Mouse (Mus musculus) retina, postnatal 7 days (tissue): ENCODE data around the gene Usp46.

ENCODE experiments used
- DNase-seq: peaks from one replicate; pipeline ENCODE4 v3.0.0-alpha.2; 2012; ENCODE audit warnings: low read depth, low spot score

The Usp46 gene

DNA sequence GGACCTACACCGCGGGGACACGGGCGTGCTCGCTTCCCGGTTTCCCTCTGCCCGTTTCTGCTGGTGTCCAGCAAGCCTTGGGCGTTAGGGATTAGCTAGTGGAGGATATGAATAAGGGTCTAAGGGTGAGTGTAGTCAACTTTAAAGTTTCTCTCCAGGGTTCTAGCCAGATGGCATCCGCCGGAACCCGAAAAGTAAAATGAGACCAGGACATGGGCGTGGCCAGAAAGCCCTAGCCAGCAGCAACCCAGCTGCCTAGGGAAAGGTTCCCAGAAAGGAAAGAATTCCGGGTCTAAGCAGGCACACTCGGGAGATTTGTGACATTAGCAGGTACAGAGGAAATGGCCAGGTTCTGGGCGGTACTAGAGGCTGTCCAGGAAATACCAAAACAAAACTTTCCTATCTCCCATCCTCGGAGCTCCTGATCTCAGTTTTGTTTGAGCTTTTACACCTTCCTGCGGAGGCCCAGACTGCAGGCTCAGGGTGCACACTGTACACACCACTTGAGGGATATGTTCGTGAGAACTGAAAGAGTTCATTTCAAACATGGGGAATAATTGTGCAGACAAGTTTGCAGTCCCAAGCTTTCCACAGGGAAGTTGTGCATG lies 587 bp upstream of the Usp46 start:
- DNase-seq, result peak; percentile 9

DNA sequence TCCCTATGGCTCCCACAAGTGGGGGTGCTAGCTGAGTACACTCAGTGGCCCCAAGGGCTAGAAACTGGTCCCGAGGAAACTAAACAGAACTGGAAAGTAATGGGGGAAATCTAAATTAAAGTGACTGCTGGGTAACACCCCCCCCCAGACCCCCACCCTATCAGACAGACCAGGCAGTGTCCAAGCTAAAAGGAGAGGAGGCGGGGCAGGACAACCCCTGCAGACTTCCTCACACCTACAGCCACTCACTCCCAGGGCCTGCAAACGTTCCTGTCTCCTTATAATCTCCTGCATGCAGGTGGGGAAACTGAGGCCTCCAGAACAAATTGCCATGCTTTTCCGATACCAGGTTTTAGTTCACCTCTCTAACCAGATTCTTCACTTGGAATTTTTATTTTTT lies 885 bp downstream of the Usp46 start:
- no peak for DNase-seq

DNA sequence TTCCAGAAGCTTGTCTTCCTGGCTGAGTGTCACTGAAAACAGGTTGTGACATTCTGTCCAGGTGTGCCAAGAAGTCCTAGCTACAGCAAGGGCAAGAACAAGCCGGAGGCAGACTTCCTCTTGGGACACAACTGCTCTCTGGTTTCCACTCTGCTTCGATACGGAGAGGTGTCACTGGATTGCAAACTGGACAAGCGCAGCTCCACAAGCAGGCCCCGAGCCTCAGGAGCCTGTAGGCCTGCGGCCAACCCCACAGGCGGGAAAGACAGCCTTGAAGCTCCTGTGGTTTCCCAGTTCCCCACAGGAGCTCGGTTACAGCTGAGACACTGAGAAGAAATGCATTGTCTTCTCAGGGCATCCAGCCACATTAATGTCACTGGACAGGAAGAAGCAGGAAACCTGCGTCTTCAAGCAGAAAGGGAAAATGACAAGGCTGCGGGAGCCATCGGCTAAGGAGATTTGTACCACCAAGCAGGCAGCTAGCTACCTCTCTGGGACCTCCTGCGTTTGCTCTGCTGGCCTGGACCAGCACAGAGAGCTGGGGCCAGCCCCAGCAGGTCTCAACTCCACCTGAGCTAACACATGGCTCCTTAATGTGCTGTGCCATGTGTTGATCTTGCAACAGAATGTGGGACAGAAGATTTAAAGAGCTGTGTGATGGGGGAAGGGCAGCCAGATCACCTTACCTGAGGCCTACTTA lies 1.7 kb downstream of the Usp46 start:
- DNase-seq, result no peak

DNA sequence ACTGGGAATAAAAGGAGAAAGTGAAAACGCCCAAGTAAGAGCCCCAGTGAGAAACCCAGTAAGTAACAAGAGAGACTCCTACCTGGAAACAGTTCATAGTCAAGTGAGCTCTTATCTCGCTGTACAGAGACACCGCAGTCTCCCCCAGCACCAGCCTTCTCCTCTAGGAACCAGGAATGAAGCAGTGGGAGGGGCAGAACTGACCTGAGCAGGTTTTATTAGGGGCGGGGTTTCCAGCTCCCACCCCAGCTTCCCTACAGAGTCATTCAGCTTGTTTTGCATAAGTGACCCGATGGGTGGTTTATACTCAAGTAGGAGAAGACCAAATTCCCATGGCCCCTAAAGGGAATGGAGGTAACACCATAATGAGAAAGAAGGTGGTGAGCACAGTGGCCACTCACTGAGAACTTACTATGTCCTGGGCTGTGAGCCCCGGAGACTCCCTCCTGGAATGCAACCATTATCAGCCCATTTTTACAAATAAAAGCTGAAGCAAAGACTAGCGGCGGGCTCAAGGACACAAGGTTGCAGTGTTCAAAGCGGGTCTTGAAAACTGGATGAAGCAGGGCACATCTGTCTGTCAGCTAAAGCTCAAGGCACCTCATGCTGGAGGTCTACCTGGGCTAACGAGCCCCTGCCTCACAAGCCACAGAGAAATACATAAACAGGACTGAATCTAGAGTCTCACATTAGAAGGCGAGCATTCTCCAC lies 2.5 kb downstream of the Usp46 start:
- no peak for DNase-seq

DNA sequence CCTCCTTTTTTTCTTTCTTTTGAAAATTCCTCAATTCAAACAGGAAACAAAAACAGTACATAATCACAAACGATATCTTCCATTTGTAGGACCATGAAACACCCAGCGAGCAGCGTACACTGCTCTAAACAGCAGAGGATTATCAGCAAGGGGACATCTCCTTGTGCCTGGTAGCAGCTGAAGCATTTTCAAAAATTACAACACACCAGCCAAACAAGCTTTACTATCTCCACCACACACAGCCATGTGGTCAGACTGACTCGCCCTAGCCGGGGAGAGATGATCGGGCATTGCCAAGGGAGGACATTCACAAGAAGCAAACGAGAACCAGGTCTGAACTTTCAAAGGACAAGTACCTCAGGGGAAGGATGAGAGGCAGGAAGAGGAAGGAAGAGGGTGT lies 3.4 kb downstream of the Usp46 start:
- no peak for DNase-seq

DNA sequence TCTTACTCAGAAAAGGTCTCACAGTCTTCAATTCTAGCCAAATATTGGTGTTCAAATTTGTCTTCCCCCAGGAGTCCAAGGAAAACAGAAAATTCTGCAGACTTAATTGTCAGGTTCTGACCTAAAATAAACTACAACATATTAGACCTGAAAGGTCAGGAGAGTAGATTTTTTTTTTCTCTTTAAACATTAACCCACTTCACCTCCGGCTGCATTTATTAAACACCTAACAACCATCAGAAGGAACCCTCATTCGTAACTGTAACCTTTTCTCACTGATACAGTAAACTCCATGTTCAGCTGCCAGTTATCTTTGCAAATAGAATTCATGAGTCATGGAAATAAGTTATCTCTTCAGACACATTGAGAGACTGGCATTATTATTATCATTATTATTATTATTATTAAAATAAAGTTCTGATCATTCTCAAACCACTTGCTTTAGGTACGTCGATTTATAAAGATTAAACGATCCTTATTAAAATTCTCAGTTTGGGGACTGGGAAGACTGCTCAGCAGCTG lies 4.9 kb downstream of the Usp46 start:
- DNase-seq, result no peak

DNA sequence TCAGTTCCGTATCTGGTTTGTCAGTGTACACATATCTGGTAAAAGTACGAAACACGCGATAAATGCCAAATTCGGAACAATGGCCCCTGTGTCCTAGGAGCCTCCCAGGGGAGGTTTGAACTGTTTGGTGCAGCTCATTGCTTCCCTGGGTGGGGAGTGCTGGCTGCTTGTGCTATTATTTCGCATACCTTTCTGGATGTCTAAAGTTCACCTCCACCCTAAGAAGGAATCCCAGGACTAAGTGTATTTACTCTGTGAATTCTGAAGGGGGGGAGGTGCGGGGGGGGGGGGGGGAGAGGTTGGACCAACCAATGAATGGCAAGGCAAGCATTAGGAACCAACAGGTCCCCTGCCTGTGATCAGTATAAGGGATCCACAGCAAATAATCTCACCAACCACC lies 6.0 kb downstream of the Usp46 start:
- no peak for DNase-seq

DNA sequence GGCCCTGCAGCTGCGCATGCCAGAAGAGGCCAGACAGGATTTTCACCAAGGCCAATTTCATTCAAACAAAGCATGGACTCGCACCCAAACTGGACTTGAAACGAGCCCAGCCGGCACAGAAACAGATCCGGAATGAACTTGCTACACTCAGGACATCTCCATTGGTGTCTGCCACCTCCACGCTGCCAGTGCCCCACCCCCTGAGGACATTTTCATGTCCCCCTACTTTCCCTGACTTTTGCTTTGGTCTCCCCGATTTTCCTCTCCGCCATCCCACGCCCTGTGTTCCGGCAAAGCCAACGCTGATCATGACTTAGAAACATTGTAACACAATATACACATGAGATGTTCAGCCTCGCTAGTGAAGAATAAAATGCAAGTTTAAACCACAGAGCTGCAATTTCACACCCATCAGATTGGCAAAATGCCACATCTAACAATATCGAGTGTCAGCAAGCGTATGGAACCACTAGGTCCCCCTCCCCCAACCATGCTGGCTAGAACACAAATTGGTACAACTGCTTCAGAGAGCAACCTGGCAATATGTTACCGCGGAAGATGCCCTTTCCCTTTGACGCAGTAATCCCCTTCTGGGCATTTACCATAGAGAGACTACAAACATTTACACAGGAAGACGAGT lies 6.7 kb downstream of the Usp46 start:
- DNase-seq, result no peak

DNA sequence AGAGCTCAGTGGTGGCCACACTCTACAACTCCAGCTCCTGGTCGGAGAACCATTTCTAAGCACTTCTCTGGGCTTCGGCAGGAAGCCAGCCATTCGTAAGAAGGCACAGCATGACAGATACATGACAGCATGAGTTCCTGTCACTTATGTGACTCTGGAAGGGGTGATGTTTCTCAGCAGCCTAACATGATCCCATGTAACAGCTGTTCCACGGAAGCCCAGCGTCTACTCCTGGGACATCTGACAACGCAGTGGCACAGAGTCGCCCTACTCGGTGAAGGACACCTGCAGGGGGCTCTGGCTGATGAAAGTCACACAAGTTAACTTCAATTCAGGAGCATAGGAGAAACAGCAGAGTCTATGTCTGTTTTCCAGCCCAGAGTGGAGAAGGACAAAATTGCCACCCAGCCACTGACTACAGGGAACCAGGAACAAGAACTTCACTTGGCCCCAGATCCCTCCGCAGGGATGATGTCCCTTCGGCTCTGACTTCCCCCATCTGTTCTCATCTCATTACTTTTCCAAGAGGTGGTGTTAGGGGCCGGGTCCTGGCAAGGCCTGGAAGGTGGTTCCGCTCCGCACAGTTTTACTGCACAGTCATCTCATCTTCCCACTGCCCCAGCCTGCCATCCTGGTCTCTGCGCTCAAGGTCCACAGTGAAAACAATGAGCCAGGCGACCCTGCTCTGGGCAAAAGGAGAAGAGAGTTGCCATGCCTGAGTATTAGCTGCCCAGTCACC lies 15.9 kb downstream of the Usp46 start:
- no peak for DNase-seq

DNA sequence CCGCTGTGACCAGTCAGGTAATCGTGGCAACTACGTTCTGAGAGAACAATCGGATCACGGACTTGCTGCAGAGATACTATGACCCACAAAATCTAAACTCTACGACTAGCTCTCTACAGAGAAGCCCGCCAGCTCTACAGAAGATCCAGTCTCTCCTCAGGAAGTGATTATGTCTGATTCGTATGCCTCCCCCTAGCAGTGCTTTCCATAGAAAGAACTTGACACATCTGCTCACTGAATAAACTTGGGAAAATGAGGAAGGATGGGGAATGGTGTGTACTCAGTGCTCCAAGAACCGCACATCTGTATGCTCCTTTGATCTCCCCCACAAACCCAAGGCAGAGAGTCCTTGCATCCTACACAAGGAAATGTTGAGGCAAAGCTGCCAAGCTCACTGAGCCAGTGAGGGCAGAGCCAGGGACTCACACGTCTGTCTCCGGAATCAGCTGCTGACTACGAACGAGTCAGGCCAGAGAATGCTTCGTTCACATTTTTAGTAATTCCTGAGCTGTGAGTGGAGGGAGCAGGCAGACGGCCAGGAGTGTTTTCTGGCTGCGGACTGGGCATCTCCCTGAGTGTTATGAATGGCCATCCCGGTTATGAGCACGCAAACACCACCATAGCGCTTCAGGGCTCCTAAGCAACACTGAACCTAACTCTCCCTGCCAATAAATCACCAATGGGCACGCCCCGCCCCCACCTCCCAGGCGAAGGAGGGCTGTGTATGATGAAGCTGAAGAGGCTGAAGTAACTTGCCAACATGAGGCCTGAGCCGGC lies 16.6 kb downstream of the Usp46 start:
- DNase-seq, result no peak

DNA sequence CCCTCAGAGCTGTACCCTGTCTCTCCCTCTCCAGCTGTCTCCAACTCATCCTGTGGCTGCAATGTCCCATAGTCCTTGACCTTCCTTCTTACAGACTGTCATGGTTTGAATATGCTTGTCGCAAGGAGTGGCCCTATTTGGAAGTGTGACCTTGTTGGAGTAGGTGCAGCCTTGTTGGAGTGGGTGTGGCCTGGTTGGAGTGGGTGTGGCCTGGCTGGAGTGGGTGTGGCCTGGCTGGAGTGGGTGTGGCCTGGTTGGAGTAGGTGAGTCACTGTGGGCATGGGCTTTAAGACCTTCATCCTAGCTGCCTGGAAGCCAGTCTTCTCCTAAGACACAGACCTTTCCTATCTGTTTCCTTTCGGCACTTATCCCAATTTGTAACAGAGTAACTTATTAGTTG lies 17.3 kb downstream of the Usp46 start:
- no peak for DNase-seq

DNA sequence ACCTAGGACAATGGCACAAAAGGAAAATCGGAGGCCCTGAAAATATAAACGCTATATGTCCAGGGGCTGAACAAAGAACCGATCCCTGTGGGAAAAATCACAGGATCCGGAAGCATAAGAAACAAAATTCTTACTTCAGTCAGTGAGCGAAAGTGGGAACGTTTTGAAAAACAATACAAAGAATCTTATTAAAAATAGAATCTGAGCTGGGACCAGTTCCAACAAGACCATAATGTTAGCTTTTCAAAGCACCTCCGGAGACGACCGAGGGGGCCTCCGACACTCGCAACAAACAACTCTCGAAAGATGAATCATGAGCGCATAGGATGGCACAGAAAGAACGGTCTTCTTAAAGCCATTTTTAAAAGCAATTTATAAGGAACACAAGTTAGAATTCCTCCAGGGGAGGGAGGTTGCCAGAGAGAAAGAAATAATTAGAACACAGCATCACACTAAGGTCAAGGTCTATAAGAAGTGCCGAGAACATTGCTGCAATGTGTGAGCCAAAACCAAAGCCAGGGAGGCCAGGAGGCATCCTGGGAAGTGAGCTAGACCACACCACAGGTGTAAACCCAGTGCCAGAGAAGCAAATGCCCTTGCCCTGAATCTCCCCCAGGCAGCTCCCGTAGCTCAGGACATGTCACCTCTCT lies 19.3 kb downstream of the Usp46 start:
- no peak for DNase-seq

DNA sequence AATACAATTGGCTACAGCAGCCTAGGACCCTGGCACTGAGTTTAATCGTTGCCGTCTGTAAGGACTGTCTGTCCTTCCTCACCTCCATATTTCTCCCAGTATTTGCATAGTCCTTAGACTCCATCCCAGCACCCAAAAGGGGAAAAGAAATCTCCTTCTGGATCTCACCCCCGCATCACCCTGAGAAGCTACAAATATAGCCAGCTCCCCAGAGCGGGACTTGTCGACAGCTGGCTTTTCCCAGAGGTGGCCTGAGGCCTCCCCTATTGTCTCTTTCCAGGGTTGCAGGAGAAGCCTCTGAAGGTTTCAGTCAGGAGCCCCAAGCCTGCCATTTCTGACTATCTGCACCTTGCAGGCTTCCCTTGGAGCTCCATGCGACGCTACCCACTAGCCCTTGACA lies 23.6 kb downstream of the Usp46 start:
- no peak for DNase-seq

DNA sequence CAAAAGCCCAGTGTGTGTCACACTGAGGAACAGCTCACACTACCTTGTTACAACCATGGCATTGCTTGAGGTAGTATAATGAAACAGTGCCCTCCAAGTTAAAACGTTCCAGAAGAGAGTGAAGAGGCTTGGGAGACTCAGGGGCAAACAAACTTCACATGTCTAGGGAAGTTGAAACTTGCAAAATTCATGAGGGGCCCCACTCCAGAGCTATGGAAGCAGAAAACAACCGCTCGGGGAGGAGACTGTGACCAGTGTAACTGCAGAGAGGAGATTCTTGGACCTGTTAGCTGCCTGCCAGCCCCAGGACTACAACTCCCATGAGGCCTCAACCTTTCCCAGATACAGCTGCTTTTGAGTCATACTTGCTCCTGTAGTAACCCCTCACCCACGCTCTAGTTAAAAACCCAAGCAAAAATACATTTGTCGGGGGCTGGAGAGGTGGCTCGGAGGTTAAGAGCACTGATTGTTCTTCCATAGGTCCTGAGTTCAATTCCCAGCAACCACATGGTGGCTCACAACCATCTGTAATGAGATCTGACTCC lies 25.4 kb downstream of the Usp46 start:
- DNase-seq, result no peak

DNA sequence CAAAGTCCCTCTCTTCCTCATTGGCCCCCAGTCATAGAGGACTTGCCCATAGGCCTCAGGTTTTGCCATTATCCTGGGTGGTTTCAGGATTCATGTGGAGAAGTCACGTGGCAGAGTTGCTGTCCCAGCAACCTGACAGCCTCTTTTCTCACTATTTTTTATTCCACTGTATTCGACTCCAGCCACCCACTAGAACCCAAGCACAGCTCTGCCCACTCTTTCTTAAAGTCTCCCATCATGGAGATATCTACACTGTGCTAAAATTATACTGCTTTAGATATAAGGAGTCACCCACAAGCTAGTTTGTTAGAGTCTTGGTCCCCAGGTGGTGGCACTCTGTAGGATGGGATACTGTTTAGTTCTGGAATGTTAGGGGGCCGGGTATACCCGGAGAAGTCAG lies 27.7 kb downstream of the Usp46 start:
- no peak for DNase-seq

DNA sequence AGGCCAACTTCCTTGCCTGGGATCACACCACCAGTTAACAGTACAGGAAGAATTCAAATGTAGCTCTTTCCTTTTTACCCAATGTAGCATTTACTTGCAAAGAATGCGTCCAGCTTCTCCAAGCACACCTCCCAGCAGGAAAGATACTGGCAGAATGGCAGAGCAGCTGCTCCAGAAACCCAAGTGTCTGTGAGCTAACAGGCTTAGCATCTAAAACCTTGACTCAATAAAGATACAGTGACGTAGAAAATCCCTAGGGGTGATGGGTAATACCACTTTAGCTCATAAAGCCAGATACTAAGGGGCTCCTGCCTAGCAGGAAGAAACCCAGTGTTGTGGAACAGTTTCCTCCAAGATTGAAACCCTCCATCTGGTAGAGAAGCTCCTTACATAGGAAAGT lies 32.8 kb downstream of the Usp46 start:
- no peak for DNase-seq

DNA sequence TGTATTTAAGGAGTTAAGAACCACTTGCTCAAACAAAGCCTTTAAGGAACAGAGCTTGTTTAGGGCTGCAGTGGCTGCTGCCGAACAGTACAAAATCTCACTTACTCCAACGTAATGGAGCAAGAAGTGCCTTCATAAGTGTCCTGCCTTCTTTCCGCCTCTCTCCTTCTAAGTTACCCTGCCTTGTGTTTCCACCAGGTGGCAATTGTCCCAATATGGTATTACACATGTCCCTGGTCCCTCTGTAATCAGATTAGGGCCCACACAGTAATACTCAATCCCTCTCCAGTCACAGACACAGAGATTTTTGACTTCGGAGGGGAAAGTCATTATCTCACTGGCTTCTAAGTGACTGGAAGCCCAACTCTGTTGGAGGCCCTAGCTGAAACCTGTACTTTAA lies 34.1 kb downstream of the Usp46 start:
- no peak for DNase-seq

DNA sequence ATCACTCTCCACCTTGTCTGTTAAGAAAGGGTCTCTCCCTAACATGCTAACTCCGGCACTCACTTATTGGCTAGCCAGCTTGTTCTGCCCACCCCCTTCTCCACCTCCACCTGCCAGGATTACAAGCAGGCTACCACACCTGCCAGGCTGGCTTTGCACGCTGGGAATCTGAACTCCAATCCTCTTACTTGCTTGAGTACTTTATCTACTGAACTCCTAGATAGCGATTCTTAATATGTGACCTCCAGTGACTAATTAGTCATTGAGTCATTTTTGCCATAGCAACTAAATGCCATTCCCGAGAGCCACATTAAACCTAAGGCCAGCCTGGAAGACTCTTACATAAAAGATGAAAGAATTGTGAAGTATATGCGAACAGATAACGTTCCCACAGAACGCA lies 38.4 kb downstream of the Usp46 start:
- no peak for DNase-seq

DNA sequence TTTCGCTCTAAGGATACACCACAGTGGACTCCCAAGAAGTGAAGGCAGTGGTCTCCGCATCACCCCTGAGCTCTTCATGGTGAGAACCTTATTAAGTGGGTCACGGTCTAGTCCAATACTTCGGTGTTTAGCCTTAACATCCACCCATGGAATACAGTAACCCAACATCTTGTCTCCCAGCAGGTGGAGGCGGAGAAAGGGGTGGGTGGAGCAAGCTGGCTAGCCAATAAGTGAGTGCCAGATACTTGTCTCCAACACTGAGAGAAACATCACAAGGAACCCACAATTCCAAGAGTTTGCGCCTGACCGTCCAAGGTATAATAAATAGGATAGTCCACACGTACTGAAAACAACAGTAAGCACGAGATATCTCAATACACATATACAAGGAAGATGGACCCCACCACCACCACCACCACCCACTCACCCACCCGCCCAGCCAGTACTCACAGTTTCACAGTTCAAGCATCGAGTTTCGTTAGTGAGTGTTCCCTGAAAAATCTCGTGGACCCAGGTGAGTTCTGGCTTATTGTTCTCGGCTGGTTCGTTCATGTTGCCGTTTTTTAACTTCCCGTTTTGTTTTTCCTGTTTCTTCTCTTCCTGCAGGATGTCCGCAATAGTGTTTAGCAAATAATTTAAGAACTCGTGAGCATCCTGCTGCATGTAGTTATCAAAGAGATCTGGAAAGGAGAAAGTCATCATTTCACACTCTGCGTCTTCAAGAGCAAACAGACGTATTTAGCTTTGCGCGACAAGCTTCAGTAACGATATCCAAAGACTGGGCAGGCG lies 39.3 kb downstream of the Usp46 start:
- no peak for DNase-seq
